Mouse (Mus musculus): Measurements from ENCODE around the gene Cacna1g.

DNA sequence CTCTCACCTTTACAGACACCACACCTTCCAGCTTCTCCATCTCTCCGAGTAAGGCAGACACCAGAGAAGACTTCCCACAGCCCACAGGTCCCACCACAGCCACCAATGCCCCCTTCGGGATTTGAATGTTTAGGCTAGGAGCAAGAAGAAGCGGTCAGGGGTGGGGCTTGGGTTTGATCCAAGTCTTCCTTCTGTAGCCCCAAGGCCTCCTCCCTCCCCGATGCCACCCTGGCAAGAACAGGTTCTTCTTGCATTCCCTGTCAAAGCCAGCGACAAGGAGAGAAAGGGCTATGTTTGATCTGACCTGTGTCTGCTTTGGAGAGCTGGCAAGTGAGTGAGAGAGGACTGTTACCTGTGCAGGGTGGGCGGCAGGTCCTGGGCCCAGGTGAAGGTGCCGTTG, 110.3 kb downstream of the Cacna1g start:
- TF ChIP-seq CTCF (IDR thresholded peaks at IDR 0.05; ENCODE audit: borderline replicate concordance, insufficient read depth, low read length) (no peak), POLR2A (IDR thresholded peaks at IDR 0.05; ENCODE audit: low read depth, low read length) (no peak)

Data from embryonic fibroblast, embryonic 13.5 days (primary cell).